7 mouse cellular contexts compared by ENCODE assay signal in the genomic region with DNA sequence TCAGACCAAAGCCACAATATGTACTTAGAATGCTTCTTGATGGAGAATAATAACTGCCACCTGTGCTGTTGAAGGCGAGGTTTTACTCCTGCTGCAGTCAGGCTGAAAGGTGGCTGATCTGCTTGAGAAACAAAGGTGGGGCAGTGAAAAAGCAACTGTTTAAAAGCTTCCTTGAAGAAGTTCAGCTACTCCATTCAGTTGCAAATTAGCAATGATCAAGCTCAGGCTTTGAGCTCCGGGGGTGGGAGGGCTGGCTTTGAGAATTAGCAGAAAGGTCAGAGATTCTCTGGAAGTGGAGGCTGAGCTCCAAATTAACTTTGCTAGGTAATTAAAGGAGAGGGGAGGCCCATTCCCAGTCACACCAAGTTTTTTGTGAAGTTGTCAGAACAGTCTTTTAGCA.
DNase-seq lines count a peak whose midpoint lies in the region; ATAC-seq and TF ChIP-seq lines count a peak whose summit lies in the region.
"Not testable (repeated sequence)": the region's sequence is repeated elsewhere in the genome, so short reads cannot be mapped to it uniquely, and the experiment has no call there.

No protein-coding gene starts in this region.

- H3K4me3 ChIP-seq in ES-Bruce4 (ENCODE audit: low read depth, low read length); ES-E14 (ENCODE audit: insufficient read depth in 1 of 2, low read depth in 1 of 2, low read length in 2 of 2, poor library complexity in 1 of 2, severe bottlenecking in 1 of 2); hindbrain, embryonic 14.5 days (replicated peaks; ENCODE audit: low read length): not testable (repeated sequence)

- not testable (repeated sequence) for TF ChIP-seq CTCF in ES-Bruce4 (IDR thresholded peaks at IDR 0.05; ENCODE audit: low read depth, low read length)

- not testable (repeated sequence) for H3K9me3 ChIP-seq in ES-Bruce4 (replicated peaks; ENCODE audit: control insufficient read depth, insufficient read depth, low read length, poor library complexity, severe bottlenecking); ES-E14 (ENCODE audit: control insufficient read depth, insufficient read depth, low read depth, low read length); hindbrain, embryonic 14.5 days (ENCODE audit: control insufficient read depth, low read length)

- TF ChIP-seq EP300 in ES-Bruce4 (IDR thresholded peaks at IDR 0.05; ENCODE audit: insufficient read depth, low read depth, low read length), result peak; percentile 81; the same call in 1 of the 2 replicates

- H3K9ac ChIP-seq in ES-Bruce4 (ENCODE audit: low read depth, poor library complexity, severe bottlenecking); ES-E14 (ENCODE audit: insufficient read depth, low read depth, low read length, poor library complexity, severe bottlenecking); hindbrain, embryonic 14.5 days: not testable (repeated sequence)

- not testable (repeated sequence) for ATAC-seq in hindbrain, embryonic 14.5 days (ENCODE audit: low FRiP score)

- in situ Hi-C loops in ES-E14 (cut with MboI; ENCODE audit: low sequenced_read_pairs in 2 of 2, unreplicated experiment in 2 of 2), result not testable (repeated sequence)

- WGBS in hindbrain, embryonic 14.5 days, result 28% methylated on average over 2 of the region's 2 CpGs

- H3K27ac ChIP-seq in ES-Bruce4 (ENCODE audit: insufficient read depth, low read length) (peak overlapping the region; percentile 97), ES-E14 (ENCODE audit: insufficient read depth, low read depth, low read length, poor library complexity, severe bottlenecking) (peak overlapping the region; percentile 71; the same call in 1 of the 2 replicates)
- H3K27ac ChIP-seq in hindbrain, embryonic 14.5 days, result not testable (repeated sequence)

- H3K27me3 ChIP-seq in ES-Bruce4 (ENCODE audit: control insufficient read depth, insufficient read depth, low read length, poor library complexity, severe bottlenecking); hindbrain, embryonic 14.5 days (ENCODE audit: control insufficient read depth, insufficient read depth, low read length): not testable (repeated sequence)

- not testable (repeated sequence) for H3K4me2 ChIP-seq in hindbrain, embryonic 14.5 days (replicated peaks)

- DNase-seq in ES-CJ7 (ENCODE audit: low read depth, low spot score) (peak; percentile 98), ES-E14 (ENCODE audit: low read depth, low spot score) (peak; percentile 83), R1 (ENCODE audit: low read depth, low spot score) (peak; percentile 98), WW6 (ENCODE audit: low read depth, low spot score) (peak; percentile 70), ZHBTc4 (ENCODE audit: low read depth, low spot score) (peak; percentile 96)
- peak; percentile 7 for DNase-seq in hindbrain, embryonic 14.5 days (ENCODE audit: low spot score)

- not testable (repeated sequence) for TF ChIP-seq POLR2A in ES-Bruce4 (IDR thresholded peaks at IDR 0.05; ENCODE audit: insufficient read depth, low read length)

- not testable (repeated sequence) for H3K4me1 ChIP-seq in ES-Bruce4 (ENCODE audit: control insufficient read depth, insufficient read depth, low read length); ES-E14 (ENCODE audit: control insufficient read depth in 2 of 2, insufficient read depth in 2 of 2, low read length in 2 of 2, poor library complexity in 1 of 2); hindbrain, embryonic 14.5 days (replicated peaks; ENCODE audit: control insufficient read depth, insufficient read depth, low read length)

- not testable (repeated sequence) for H3K36me3 ChIP-seq in ES-Bruce4 (ENCODE audit: control insufficient read depth, insufficient read depth, low read length, poor library complexity, severe bottlenecking); ES-E14 (ENCODE audit: control insufficient read depth, insufficient read depth, low read length, poor library complexity, severe bottlenecking); hindbrain, embryonic 14.5 days (replicated peaks; ENCODE audit: control insufficient read depth, insufficient read depth)

TF ChIP-seq in ES-E14, 5 proteins besides CTCF, POLR2A, EP300 and RAD21:
- TF ChIP-seq CHD2 (IDR thresholded peaks at IDR 0.05; ENCODE audit: low read depth, low read length), result peak; percentile 47; the same call in 1 of the 2 replicates

Comparison
In these comparisons a context has a peak if more than half of its experiments do, and no peak if none do; other contexts are left out.
1. DNase-seq: peak in every context shown above with its lines; median percentile 98 in ES-CJ7; 98 in R1; 96 in ZHBTc4; 83 in ES-E14; 70 in WW6; 7 in hindbrain, embryonic 14.5 days.